Mouse (Mus musculus) stomach, postnatal 0 days (tissue): ENCODE measurements around the gene Sar1b.

ENCODE experiments used
- CTCF ChIP-seq: IDR thresholded peaks from 2 replicates; pipeline ENCODE4 v1.5.1; 2016; ENCODE audit warnings: antibody characterized with exemption, low read depth, mild to moderate bottlenecking, moderate library complexity
- EP300 ChIP-seq: optimal IDR thresholded peaks from 2 replicates; pipeline ENCODE3; 2016; ENCODE audit warnings: antibody characterized with exemption

DNA sequence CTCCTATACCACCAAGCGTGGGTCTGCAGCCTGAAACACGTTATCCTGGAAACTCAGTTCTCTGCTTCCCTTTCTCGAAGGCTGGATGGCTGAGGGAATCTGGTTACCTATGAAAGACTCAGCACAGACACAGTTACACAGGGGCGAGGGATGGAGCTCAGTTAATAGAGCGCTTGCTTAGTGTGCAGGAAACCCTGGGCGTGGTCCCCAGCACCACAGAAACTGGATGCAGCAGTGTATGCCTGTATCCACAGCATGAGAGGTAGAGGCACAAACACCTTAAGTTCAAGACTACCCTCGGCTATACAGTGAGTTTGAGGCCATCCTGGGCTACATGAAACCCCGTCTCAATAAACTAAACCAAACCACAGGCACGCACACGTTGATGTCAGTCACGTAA lies 76.5 kb downstream of the Sar1b start:
- no peak for TF ChIP-seq CTCF
- no peak for TF ChIP-seq EP300
